Mouse (Mus musculus) midbrain, postnatal 0 days (tissue): Measurements from ENCODE around the gene Olfr56. TPM values are rescaled to one million over a fixed set of nuclear protein-coding genes. Genes with fewer than 3 reads are reported as not detected.

ENCODE experiments used
- ATAC-seq: fragments of 200-750 bp; cut with Nextera tagmentation; 2 replicates; pipeline ENCODE4 v1.8.0; 2017; ENCODE audit warnings: moderate number of reproducible peaks, mild to moderate bottlenecking, moderate TSS enrichment, moderate library complexity; ENCODE audit not compliant: low FRiP score
- DNase-seq: peaks from one replicate; pipeline ENCODE4 v3.0.0-alpha.2; 2015; ENCODE audit warnings: low spot score
- H3K27ac ChIP-seq: fragments of 300-500 bp; sonication (generic); 2 replicates; pipeline ENCODE4 v1.5.1; 2014; ENCODE audit warnings: low read depth, mild to moderate bottlenecking, low read length, mixed read lengths
- H3K27me3 ChIP-seq: fragments of 300-500 bp; sonication (generic); 2 replicates; pipeline ENCODE4 v1.6.1; 2014; ENCODE audit warnings: low read length, control low read depth, mixed read lengths; ENCODE audit not compliant: insufficient read depth
- H3K36me3 ChIP-seq: fragments of 300-500 bp; sonication (generic); 2 replicates; pipeline ENCODE4 v1.6.1; 2014; ENCODE audit warnings: low read length, control low read depth, mixed read lengths; ENCODE audit not compliant: insufficient read depth
- H3K4me1 ChIP-seq: fragments of 300-500 bp; sonication (generic); 2 replicates; pipeline ENCODE4 v1.6.1; 2014; ENCODE audit warnings: mild to moderate bottlenecking, control low read depth, antibody characterized with exemption, low read length, mixed read lengths; ENCODE audit not compliant: insufficient read depth
- H3K4me2 ChIP-seq: fragments of 300-500 bp; sonication (generic); 2 replicates; pipeline ENCODE4 v1.6.1; 2014; ENCODE audit warnings: low read depth, mild to moderate bottlenecking, low read length, mixed read lengths; ENCODE audit not compliant: poor library complexity, severe bottlenecking
- H3K4me3 ChIP-seq: fragments of 300-500 bp; sonication (generic); 2 replicates; pipeline ENCODE4 v1.5.1; 2014; ENCODE audit warnings: low read depth, mild to moderate bottlenecking, low read length, moderate library complexity
- H3K9ac ChIP-seq: fragments of 300-500 bp; sonication (generic); replicated peaks from 2 replicates; pipeline ENCODE4 v1.6.1; 2014; ENCODE audit warnings: mild to moderate bottlenecking, low read length, moderate library complexity, mixed read lengths; ENCODE audit not compliant: poor library complexity, severe bottlenecking
- H3K9me3 ChIP-seq: fragments of 300-500 bp; sonication (generic); 2 replicates; pipeline ENCODE4 v1.6.1; 2016; ENCODE audit warnings: low read length, control low read depth
- CTCF ChIP-seq: IDR thresholded peaks from 2 replicates; pipeline ENCODE4 v1.5.1; 2016; ENCODE audit warnings: antibody characterized with exemption, mild to moderate bottlenecking
- WGBS: fragments of 180-500 bp; shearing (Covaris S2); extraction: QIAGEN DNeasy Blood & Tissue Kit; methylation state at CpG from one replicate; pipeline ENCODE4 v1.1.7; 2014; 5-methylcytosine and 5-hydroxymethylcytosine counted together
- polyA plus RNA-seq: library from polyadenylated mRNA; unstranded; fragments of >200 nt; fragmentation: Nextera tagmentation; extraction: Ambion mirVana; gene quantifications from 2 replicates; pipeline ENCODE4 v1.2.1, GENCODE M21; 2015
- total RNA-seq: library from RNA; depleted of rRNA; stranded (reverse); fragments of >200 nt; gene quantifications from 2 replicates; pipeline ENCODE4 v1.2.3, GENCODE M21; 2014

The Olfr56 gene
- total and polyA plus RNA-seq, 2 experiments from 2014 or later, result not detected

- Histone ChIP-seq H3K4me1 (no peaks in the 10 kb centered on the region), H3K4me2 (0 out of 2 replicates have a peak overlapping the region, but pooled peaks have one; percentile 15), H3K9me3 (no peaks in the 10 kb centered on the region), H3K4me3 (no peak overlapping the region), H3K9ac (no peak overlapping the region), H3K36me3 (no peaks in the 10 kb centered on the region), H3K27ac (no peak overlapping the region), H3K27me3 (no peaks in the 10 kb centered on the region)
- DNase-seq (no peak), ATAC-seq (no peak)
- WGBS, result 42% methylated on average over 22 of the region's 22 CpGs
- no peak for TF ChIP-seq CTCF
Observed at GRCm38 (mm10) chr11:49087830-49088616, 109.3 kb downstream of the Olfr56 start.

DNA sequence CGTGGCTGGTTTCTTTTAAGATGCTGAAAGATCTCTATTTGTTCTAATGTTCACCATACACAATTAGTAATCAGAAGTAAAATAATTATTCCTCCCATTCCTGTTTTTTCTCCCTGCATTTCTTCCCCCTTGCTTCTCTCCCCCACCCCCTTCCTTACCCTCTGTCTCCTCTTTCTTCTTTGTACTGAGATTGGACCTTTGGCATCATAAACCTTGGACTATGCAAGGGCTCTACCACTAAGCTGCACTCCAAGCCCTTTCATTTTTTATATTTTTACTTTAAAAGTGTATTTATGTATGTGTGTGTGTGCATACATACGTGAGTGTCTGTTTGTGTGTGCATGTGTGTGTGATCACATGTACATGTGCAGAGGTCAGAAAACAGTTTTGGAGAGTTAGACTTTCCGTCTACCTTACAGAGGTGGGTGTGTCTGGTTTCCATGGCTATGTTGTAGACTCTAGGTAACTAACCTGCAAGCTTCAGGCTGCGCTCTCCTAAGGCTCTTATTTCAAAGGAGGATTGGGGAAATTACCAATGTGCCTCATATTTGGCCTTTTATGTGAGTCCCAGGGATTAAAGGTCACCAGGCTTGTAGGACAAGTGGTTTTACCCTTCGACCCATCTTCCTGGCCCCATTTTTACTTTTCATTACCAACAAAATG, 110.4 kb downstream of the Olfr56 start:
- no peak overlapping the region for H3K27ac ChIP-seq
- no peak overlapping the region for H3K4me3 ChIP-seq
- no peak for TF ChIP-seq CTCF
- no peak overlapping the region for H3K4me2 ChIP-seq
- H3K27me3 ChIP-seq, result no peaks in the 10 kb centered on the region
- no peak for ATAC-seq
- no peaks in the 10 kb centered on the region for H3K36me3 ChIP-seq
- H3K9ac ChIP-seq, result no peak overlapping the region
- H3K9me3 ChIP-seq, result no peaks in the 10 kb centered on the region
- 91% methylated on average over 5 of the region's 5 CpGs for WGBS
- H3K4me1 ChIP-seq, result no peaks in the 10 kb centered on the region
- DNase-seq, result no peak

- no peak overlapping the region for H3K9ac ChIP-seq
- no peaks in the 10 kb centered on the region for H3K9me3 ChIP-seq
- WGBS, result 82% methylated on average over 3 of the region's 3 CpGs
- no peak for TF ChIP-seq CTCF
- ATAC-seq, result no peak
- H3K36me3 ChIP-seq, result no peaks in the 10 kb centered on the region
- H3K4me3 ChIP-seq, result no peak overlapping the region
- no peak for DNase-seq
- no peaks in the 10 kb centered on the region for H3K4me1 ChIP-seq
- H3K4me2 ChIP-seq, result no peak overlapping the region
- H3K27ac ChIP-seq, result no peak overlapping the region
- no peaks in the 10 kb centered on the region for H3K27me3 ChIP-seq
Observed at GRCm38 (mm10) chr11:49089735-49090507, 111.2 kb downstream of the Olfr56 start.

DNA sequence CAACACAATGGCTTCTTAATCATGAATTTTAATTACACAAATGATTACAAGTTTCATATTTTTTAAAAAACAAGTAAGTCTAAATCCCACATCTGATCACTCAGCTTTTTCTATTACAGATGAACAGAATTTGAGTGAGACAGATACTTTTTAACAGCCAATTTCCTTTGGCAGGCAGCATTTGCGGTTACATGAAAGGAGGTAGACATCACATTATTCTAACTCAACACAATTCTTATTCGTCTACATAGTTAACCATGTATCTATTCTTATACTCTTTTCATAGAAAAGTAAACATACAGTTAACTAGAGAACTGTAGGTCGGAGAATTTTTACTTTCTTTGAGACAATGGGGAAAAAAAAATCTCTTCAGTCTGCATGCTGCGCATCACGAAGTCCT, 111.9 kb downstream of the Olfr56 start:
- WGBS, result 89% methylated on average over 5 of the region's 5 CpGs
- H3K4me2 ChIP-seq, result no peak overlapping the region
- TF ChIP-seq CTCF, result no peak

DNA sequence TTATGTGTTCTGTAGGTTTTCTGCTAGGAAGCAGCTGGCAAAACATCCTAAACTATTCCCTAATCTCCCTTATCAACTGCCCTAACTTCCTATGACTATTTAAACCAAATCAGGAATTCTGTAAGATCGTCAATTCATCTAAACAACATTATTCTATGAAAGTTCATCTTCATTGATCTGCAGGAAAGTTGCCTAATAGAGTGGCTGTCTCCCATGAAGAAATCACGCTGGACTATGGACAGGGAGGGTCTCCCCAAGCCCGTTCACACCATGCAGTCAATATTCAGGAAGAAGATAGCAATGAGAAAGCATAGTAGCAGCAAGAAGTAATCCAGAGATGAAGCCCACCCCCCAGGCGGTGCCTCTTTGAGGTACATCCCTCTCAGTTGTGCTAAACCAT, 112.5 kb downstream of the Olfr56 start:
- no peak for TF ChIP-seq CTCF
- Histone ChIP-seq H3K9me3 (no peaks in the 10 kb centered on the region), H3K4me1 (no peaks in the 10 kb centered on the region), H3K4me3 (no peak overlapping the region), H3K27ac (no peak overlapping the region), H3K36me3 (no peaks in the 10 kb centered on the region), H3K4me2 (no peak overlapping the region), H3K27me3 (no peaks in the 10 kb centered on the region), H3K9ac (no peak overlapping the region)
- DNase-seq, result no peak
- no peak for ATAC-seq
- WGBS, result 85% methylated on average over 4 of the region's 4 CpGs

More for the DNA sequence above, 111.9 kb downstream of the Olfr56 start:
- no peak overlapping the region for H3K27ac ChIP-seq
- no peak for DNase-seq
- H3K36me3 ChIP-seq, result no peaks in the 10 kb centered on the region
- no peak for ATAC-seq
- no peak overlapping the region for H3K9ac ChIP-seq
- no peak overlapping the region for H3K4me3 ChIP-seq
- H3K4me1 ChIP-seq, result no peaks in the 10 kb centered on the region
- H3K9me3 ChIP-seq, result no peaks in the 10 kb centered on the region
- no peaks in the 10 kb centered on the region for H3K27me3 ChIP-seq
